Mouse (Mus musculus) liver, embryonic 15.5 days (tissue): ENCODE results near the gene Cdc42ep4. TPM values are rescaled to one million over a fixed set of nuclear protein-coding genes. Genes with fewer than 3 reads are reported as not detected.

ENCODE experiments used
- ATAC-seq: fragments of 200-750 bp; cut with Nextera tagmentation; 2 replicates; pipeline ENCODE4 v1.8.0; 2017; ENCODE audit warnings: moderate number of reproducible peaks, mild to moderate bottlenecking, moderate library complexity; ENCODE audit not compliant: insufficient read depth
- H3K27ac ChIP-seq: fragments of 300-500 bp; sonication (generic); replicated peaks from 2 replicates; pipeline ENCODE4 v1.5.1; 2015; ENCODE audit warnings: mild to moderate bottlenecking, inconsistent platforms
- H3K27me3 ChIP-seq: fragments of 300-500 bp; sonication (generic); 2 replicates; pipeline ENCODE4 v1.6.1; 2015; ENCODE audit warnings: mild to moderate bottlenecking, inconsistent platforms
- H3K36me3 ChIP-seq: fragments of 300-500 bp; sonication (generic); replicated peaks from 2 replicates; pipeline ENCODE4 v1.6.1; 2015; ENCODE audit warnings: moderate library complexity, mild to moderate bottlenecking, inconsistent platforms
- H3K4me1 ChIP-seq: fragments of 300-500 bp; sonication (generic); replicated peaks from 2 replicates; pipeline ENCODE4 v1.6.1; 2015; ENCODE audit warnings: inconsistent platforms
- H3K4me2 ChIP-seq: fragments of 300-500 bp; sonication (generic); 2 replicates; pipeline ENCODE4 v1.6.1; 2015; ENCODE audit warnings: moderate library complexity, mild to moderate bottlenecking, inconsistent platforms
- H3K4me3 ChIP-seq: fragments of 300-500 bp; sonication (generic); replicated peaks from 2 replicates; pipeline ENCODE4 v1.5.1; 2015; ENCODE audit warnings: mild to moderate bottlenecking, inconsistent platforms
- H3K9ac ChIP-seq: fragments of 300-500 bp; sonication (generic); 2 replicates; pipeline ENCODE4 v1.6.1; 2015; ENCODE audit warnings: moderate library complexity, mild to moderate bottlenecking, inconsistent platforms
- H3K9me3 ChIP-seq: fragments of 300-500 bp; sonication (generic); replicated peaks from 2 replicates; pipeline ENCODE4 v1.6.1; 2016; ENCODE audit warnings: inconsistent platforms
- WGBS: fragments of 180-500 bp; shearing (Covaris S2); methylation state at CpG from one replicate; pipeline ENCODE4 v1.1.7; 2015; ENCODE audit warnings: mixed read lengths; ENCODE audit not compliant: insufficient replicate concordance; 5-methylcytosine and 5-hydroxymethylcytosine counted together
- polyA plus RNA-seq: library from polyadenylated mRNA; unstranded; fragments of >200 nt; fragmentation: Nextera tagmentation; extraction: Ambion mirVana; gene quantifications from 2 replicates; pipeline ENCODE4 v1.2.1, GENCODE M21; 2015

Cdc42ep4 gene
- polyA plus RNA-seq, 1 experiment from 2014 or later, result 17.1 TPM

DNA sequence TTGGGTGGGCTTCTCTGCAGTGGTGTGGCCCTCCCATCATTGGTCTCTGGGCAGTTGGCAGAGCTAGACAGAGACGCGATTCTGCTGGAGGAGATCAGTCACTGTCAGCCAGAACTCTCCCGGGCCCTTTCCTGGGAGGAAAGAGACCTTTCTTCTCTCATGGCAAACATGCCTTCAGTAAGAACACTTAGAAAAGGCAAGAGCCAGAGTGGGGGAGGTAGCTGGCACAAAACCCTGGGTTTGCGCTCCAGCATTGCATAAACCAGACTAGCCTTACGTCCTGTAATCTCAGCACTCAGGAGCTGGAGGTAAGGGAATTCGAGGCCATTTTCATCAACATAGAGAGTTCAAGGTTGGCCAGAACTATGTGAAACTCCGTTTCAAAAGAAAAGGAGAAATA, 8.8 kb upstream of the Cdc42ep4 start:
- H3K27ac ChIP-seq, result no peak overlapping the region

GRCm38 (mm10) chr11:113758851-113759250, 7.2 kb upstream of the Cdc42ep4 start:
- WGBS, result 67% methylated on average over 5 of the region's 5 CpGs
- ATAC-seq, result no peak
- Histone ChIP-seq H3K36me3 (no peaks in the 10 kb centered on the region), H3K4me1 (peaks cover 8% of the 10 kb centered on the region), H3K9ac (no peak overlapping the region), H3K27ac (no peak overlapping the region), H3K9me3 (no peaks in the 10 kb centered on the region), H3K4me2 (no peak overlapping the region), H3K27me3 (peaks cover 4% of the 10 kb centered on the region), H3K4me3 (no peak overlapping the region)

More for the DNA sequence above, 8.8 kb upstream of the Cdc42ep4 start:
- no peaks in the 10 kb centered on the region for H3K36me3 ChIP-seq
- H3K27me3 ChIP-seq, result peaks cover 4% of the 10 kb centered on the region
- no peak overlapping the region for H3K4me3 ChIP-seq
- no peaks in the 10 kb centered on the region for H3K9me3 ChIP-seq
- no peak for ATAC-seq
- no peak overlapping the region for H3K9ac ChIP-seq
- WGBS, result 63% methylated on average over 7 of the region's 7 CpGs
- H3K4me1 ChIP-seq, result peaks cover 23% of the 10 kb centered on the region
- H3K4me2 ChIP-seq, result no peak overlapping the region

DNA sequence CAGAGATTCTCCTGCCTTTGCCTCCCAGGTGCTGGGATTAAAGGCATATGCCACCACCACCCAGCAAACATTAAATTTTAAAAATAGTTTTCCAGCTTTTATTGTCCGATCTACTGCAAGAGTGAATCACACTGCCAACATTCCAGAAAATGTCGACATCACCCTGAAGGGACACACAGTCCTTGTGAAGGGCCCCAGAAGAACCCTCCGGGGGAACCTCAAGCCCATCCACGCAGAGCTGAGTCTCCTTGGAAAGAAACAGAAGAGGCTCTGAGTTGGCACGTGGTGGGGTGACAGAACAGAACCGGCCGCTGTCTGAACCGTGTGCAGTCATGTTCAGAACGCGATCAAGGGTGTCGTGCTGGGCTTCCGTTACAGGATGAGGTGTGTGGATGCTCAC, 4.9 kb upstream of the Cdc42ep4 start:
- no peak overlapping the region for H3K27ac ChIP-seq
- no peaks in the 10 kb centered on the region for H3K36me3 ChIP-seq
- H3K9ac ChIP-seq, result no peak overlapping the region
- H3K4me1 ChIP-seq, result peaks cover 8% of the 10 kb centered on the region
- WGBS, result 80% methylated on average over 12 of the region's 12 CpGs
- ATAC-seq, result no peak
- H3K4me3 ChIP-seq, result no peak overlapping the region
- peaks cover 2% of the 10 kb centered on the region for H3K27me3 ChIP-seq
- H3K9me3 ChIP-seq, result no peaks in the 10 kb centered on the region
- no peak overlapping the region for H3K4me2 ChIP-seq

GRCm38 (mm10) chr11:113755878-113756277, 4.2 kb upstream of the Cdc42ep4 start:
- WGBS, result 77% methylated on average over 14 of the region's 14 CpGs
- Histone ChIP-seq H3K4me3 (no peak overlapping the region), H3K36me3 (no peaks in the 10 kb centered on the region), H3K9me3 (no peaks in the 10 kb centered on the region), H3K4me1 (peaks cover 8% of the 10 kb centered on the region), H3K9ac (no peak overlapping the region), H3K4me2 (no peak overlapping the region), H3K27ac (no peak overlapping the region), H3K27me3 (no peaks in the 10 kb centered on the region; the same call in none of the 2 replicates)
- ATAC-seq, result no peak

DNA sequence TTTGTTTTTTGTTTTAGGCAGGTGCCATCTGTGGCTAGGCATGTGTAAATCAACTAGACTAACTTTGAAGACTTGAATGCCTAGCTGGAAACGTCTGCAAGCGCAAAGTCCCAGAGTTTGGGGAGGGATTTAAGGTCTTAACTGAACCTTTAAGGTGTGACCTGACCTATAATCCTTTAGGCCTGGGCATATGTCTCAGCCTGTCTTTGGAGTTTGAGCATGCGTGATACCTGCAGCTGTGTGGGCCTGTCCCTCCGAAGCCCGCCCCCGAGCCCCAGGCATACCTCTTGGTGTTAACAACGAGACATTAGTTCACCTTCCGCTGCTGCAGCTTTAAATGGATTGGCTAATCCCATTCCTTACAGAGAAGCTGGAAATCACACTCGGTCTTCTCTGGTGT, 3.2 kb upstream of the Cdc42ep4 start:
- H3K27me3 ChIP-seq, result no peaks in the 10 kb centered on the region; the same call in 1 of the 2 replicates
- ATAC-seq, result no peak
- no peak overlapping the region for H3K4me2 ChIP-seq
- H3K36me3 ChIP-seq, result no peaks in the 10 kb centered on the region
- 75% methylated on average over 9 of the region's 9 CpGs for WGBS
- no peak overlapping the region for H3K27ac ChIP-seq
- peaks cover 16% of the 10 kb centered on the region for H3K4me1 ChIP-seq
- H3K9ac ChIP-seq, result no peak overlapping the region
- no peaks in the 10 kb centered on the region for H3K9me3 ChIP-seq
- no peak overlapping the region for H3K4me3 ChIP-seq

DNA sequence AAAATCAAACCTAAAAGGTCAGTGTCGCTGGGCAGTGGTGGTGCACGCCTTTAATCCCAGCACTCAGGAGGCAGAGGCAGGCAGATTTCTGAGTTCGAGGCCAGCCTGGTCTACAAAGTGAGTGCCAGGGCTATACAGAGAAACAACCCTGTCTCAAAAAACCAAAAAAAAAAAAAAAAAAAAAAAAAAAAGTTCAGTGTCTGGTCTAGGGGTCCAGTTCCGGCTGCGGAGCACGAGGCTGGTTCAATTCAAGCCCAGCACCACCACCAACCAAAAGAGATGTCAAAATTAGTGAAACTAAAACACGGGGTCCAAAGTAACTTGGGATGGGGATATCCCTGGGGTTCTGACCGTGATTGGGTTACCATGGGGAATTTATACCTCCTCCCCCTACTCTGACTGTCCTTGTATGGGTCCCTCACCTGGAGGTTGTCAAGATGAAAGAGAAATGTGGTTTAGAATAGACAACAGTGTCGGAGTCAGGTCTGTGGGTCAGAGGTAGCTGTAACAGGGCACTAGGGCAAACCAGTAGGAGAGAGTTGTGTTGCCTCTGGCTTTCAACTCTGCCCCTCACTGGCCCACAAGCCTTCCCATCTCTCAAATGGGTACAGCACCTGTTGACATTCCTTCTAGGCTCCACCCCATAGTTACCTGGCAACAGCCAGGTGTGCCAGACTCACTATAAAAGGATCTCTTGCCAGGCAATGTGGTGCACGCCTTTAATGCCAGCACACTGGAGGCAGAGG, 1.2 kb upstream of the Cdc42ep4 start:
- H3K9ac ChIP-seq, result peak overlapping the region; percentile 93; the same call in 1 of the 2 replicates
- ATAC-seq, result no peak
- H3K4me1 ChIP-seq, result peaks cover 36% of the 10 kb centered on the region
- H3K27ac ChIP-seq, result peak overlapping the region; percentile 98
- H3K36me3 ChIP-seq, result 0 out of 2 replicates have a peak, but pooled peaks cover 4% of the 10 kb centered on the region
- H3K4me3 ChIP-seq, result peak overlapping the region; percentile 87
- peak overlapping the region; percentile 93 for H3K4me2 ChIP-seq
- no peaks in the 10 kb centered on the region for H3K9me3 ChIP-seq
- 81% methylated on average over 10 of the region's 10 CpGs for WGBS
- H3K27me3 ChIP-seq, result no peaks in the 10 kb centered on the region

GRCm38 (mm10) chr11:113752158-113752661, 529 bp upstream of the Cdc42ep4 start:
- WGBS, result 9% methylated on average over 15 of the region's 15 CpGs
- H3K9ac ChIP-seq, result peak overlapping the region; percentile 93
- peak; percentile 5; the same call in 1 of the 2 replicates for ATAC-seq
- H3K9me3 ChIP-seq, result no peaks in the 10 kb centered on the region
- H3K27ac ChIP-seq, result peak overlapping the region; percentile 98
- H3K4me3 ChIP-seq, result peak overlapping the region; percentile 87
- H3K36me3 ChIP-seq, result 0 out of 2 replicates have a peak, but pooled peaks cover 5% of the 10 kb centered on the region
- peak overlapping the region; percentile 93 for H3K4me2 ChIP-seq
- H3K27me3 ChIP-seq, result no peaks in the 10 kb centered on the region
- H3K4me1 ChIP-seq, result peaks cover 42% of the 10 kb centered on the region

- Histone ChIP-seq H3K4me1 (peaks cover 54% of the 10 kb centered on the region), H3K9ac (peak overlapping the region; percentile 93), H3K27ac (peak overlapping the region; percentile 98), H3K9me3 (no peaks in the 10 kb centered on the region), H3K36me3 (peaks cover 11% of the 10 kb centered on the region; the same call in 1 of the 2 replicates), H3K27me3 (no peaks in the 10 kb centered on the region), H3K4me2 (peak overlapping the region; percentile 93), H3K4me3 (peak overlapping the region; percentile 87)
- WGBS, result under 1% methylated on average over 67 of the region's 67 CpGs
- ATAC-seq, result peak; percentile 48
Observed at GRCm38 (mm10) chr11:113750571-113751483, 854 bp downstream of the Cdc42ep4 start.

- Histone ChIP-seq H3K4me2 (peak overlapping the region; percentile 93), H3K4me1 (peaks cover 62% of the 10 kb centered on the region), H3K4me3 (peak overlapping the region; percentile 87), H3K9ac (peak overlapping the region; percentile 93), H3K9me3 (no peaks in the 10 kb centered on the region), H3K36me3 (peaks cover 14% of the 10 kb centered on the region; the same call in 1 of the 2 replicates), H3K27me3 (no peaks in the 10 kb centered on the region), H3K27ac (peak overlapping the region; percentile 98)
- peak; percentile 78 for ATAC-seq
- 1% methylated on average over 9 of the region's 9 CpGs for WGBS
Observed at GRCm38 (mm10) chr11:113749749-113750351, 1.8 kb downstream of the Cdc42ep4 start.

DNA sequence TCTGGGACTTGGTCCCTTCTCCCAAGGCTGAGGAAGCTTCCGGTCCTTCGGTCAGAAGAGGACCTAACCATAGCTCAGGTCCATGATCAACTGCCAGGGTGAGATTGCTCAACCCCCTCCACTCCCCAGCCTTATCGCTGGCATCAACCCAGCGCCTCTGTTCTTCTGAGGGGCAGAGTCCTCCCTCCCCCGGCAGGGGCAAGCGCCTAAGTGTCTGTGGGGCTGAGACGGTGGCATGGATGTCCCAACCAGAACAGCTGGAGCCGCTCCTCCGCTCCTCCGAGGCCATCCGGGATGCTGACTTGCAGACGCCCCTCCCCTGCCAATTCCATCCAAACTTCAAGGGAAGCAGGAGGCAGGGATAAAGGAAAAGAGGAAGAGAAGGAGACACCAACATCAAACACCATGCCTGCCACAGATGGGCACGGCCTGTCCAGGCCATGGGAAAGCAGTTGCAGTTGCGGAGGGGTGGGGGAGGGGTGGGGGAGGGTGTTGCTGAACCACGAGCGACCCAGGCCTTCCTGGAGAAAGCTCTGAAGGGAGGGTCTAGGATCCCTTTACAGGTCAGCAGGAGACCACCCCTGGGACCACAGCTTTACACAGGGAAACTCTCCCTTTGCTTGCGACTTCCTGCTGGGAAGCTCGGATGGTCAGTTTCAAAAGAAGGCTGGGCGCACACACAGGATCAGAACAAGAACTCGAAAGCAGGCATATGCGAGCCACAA, 2.7 kb downstream of the Cdc42ep4 start:
- ATAC-seq, result no peak
- H3K27ac ChIP-seq, result peak overlapping the region; percentile 98
- peak overlapping the region; percentile 93 for H3K4me2 ChIP-seq
- no peaks in the 10 kb centered on the region for H3K9me3 ChIP-seq
- H3K36me3 ChIP-seq, result peaks cover 22% of the 10 kb centered on the region
- 6% methylated on average over 21 of the region's 21 CpGs for WGBS
- H3K4me3 ChIP-seq, result peak overlapping the region; percentile 87
- no peaks in the 10 kb centered on the region for H3K27me3 ChIP-seq
- H3K4me1 ChIP-seq, result peaks cover 62% of the 10 kb centered on the region
- peak overlapping the region; percentile 93 for H3K9ac ChIP-seq
